8 mouse cellular contexts compared by ENCODE assay signal in the genomic region with DNA sequence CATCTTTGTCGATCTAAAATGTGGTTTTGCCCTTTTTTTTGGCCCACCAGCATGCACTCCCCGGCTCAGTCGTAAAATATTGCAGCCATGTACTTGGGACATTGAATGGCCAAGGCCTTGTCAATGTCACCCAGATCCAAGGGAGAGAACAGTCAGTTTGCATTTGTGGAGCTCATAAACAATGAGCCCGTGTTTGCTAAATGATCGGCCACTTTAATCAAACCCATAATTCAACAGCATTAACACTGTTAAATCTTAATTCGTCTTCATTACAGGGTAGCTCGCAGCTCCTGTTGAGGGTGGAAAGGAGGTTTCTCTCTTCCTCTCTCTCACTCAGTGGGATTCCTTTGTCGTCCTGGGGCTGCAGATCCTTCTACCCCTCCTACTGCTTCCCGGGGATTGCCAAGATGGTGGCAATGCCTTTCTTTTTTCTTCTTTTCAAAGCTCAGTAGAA.
DNase-seq lines count a peak whose midpoint lies in the region; ATAC-seq and TF ChIP-seq lines count a peak whose summit lies in the region.

No protein-coding gene starts in this region.

- no peak for TF ChIP-seq CTCF in gastrocnemius, adult 2 months (IDR thresholded peaks at IDR 0.05)
- no peak for TF ChIP-seq CTCF in E14TG2a.4 (conservative IDR thresholded peaks at IDR 0.05; ENCODE audit: low read length)
- TF ChIP-seq CTCF in liver, embryonic 14.5 days (IDR thresholded peaks at IDR 0.05; ENCODE audit: low read depth) = no peak
- no peak for TF ChIP-seq CTCF in thymus, adult 2 months (IDR thresholded peaks at IDR 0.05; ENCODE audit: borderline replicate concordance, control insufficient read depth, extremely low read depth, insufficient read depth, low read length, poor library complexity)

- no peak for TF ChIP-seq EP300 in liver, embryonic 14.5 days (IDR thresholded peaks at IDR 0.05; ENCODE audit: low read depth)

- no peak for ATAC-seq in liver, embryonic 14.5 days (ENCODE audit: insufficient read depth)

- intact Hi-C loops in gastrocnemius, adult 2 months (cut with DNase I) = loop anchor here (5.0 kb wide), 1 partner anchor 89 kb away; no protein-coding TSS in a partner anchor
- intact Hi-C loops in left cerebral cortex, postnatal 14 days (cut with DNase I) = no loop called here

- no peaks in the 10 kb centered on the region for H3K36me3 ChIP-seq in E14TG2a.4 (ENCODE audit: insufficient read depth, low read length)
- no peaks in the 10 kb centered on the region for H3K36me3 ChIP-seq in liver, embryonic 14.5 days (replicated peaks; ENCODE audit: control insufficient read depth, insufficient read depth, low read depth)
- H3K36me3 ChIP-seq in thymus, adult 2 months (ENCODE audit: control insufficient read depth, insufficient read depth, low read length) = no peaks in the 10 kb centered on the region

- peak overlapping the region; percentile 13; the same call in 1 of the 2 replicates for H3K4me2 ChIP-seq in liver, embryonic 14.5 days (ENCODE audit: low read depth)

- no peaks in the 10 kb centered on the region for H3K9me3 ChIP-seq in E14TG2a.4 (ENCODE audit: low read length)
- no peaks in the 10 kb centered on the region for H3K9me3 ChIP-seq in liver, embryonic 14.5 days (ENCODE audit: control insufficient read depth, low read length)

- WGBS in liver, embryonic 14.5 days (ENCODE audit: insufficient replicate concordance) = 24% methylated on average over 9 of the region's 9 CpGs
- 62% methylated on average over 9 of the region's 9 CpGs for WGBS in thymus, adult 2 months

- H3K27me3 ChIP-seq in E14TG2a.4 (ENCODE audit: insufficient read depth, low read length) = peaks cover 6% of the 10 kb centered on the region
- H3K27me3 ChIP-seq in liver, embryonic 14.5 days (ENCODE audit: control insufficient read depth, insufficient read depth, low read length) = no peaks in the 10 kb centered on the region
- H3K27me3 ChIP-seq in thymus, adult 2 months (ENCODE audit: control insufficient read depth, insufficient read depth, low read length) = no peaks in the 10 kb centered on the region

- H3K9ac ChIP-seq in liver, embryonic 14.5 days (replicated peaks) = no peak overlapping the region

- no peak for TF ChIP-seq POLR2A in thymus, adult 2 months (IDR thresholded peaks at IDR 0.05; ENCODE audit: control insufficient read depth, extremely low read depth, insufficient read depth, low read length, poor library complexity)

- H3K4me3 ChIP-seq in gastrocnemius, adult 2 months = peak overlapping the region; percentile 53
- peak overlapping the region; percentile 50 for H3K4me3 ChIP-seq in E14TG2a.4 (replicated peaks; ENCODE audit: low read length)
- no peak overlapping the region for H3K4me3 ChIP-seq in liver, embryonic 14.5 days (ENCODE audit: insufficient read depth in 1 of 2, low read depth in 2 of 2, low read length in 2 of 2)
- H3K4me3 ChIP-seq in thymus, adult 2 months (ENCODE audit: control insufficient read depth, insufficient read depth, low read length) = no peak overlapping the region

- H3K4me1 ChIP-seq in E14TG2a.4 (replicated peaks; ENCODE audit: low read depth, low read length) = peaks cover 11% of the 10 kb centered on the region
- peaks cover 0 to 8% of the 10 kb centered on the region in 2 experiments; a peak in 2 of 4 replicates for H3K4me1 ChIP-seq in liver, embryonic 14.5 days (replicated peaks; ENCODE audit: control insufficient read depth in 2 of 2, insufficient read depth in 2 of 2, low read length in 1 of 2)
- no peaks in the 10 kb centered on the region for H3K4me1 ChIP-seq in thymus, adult 2 months (replicated peaks; ENCODE audit: control insufficient read depth, insufficient read depth, low read length)

- H3K27ac ChIP-seq in gastrocnemius, adult 2 months = peak overlapping the region; percentile 92
- no peak overlapping the region for H3K27ac ChIP-seq in liver, embryonic 14.5 days
- H3K27ac ChIP-seq in thymus, adult 2 months (ENCODE audit: control insufficient read depth, insufficient read depth, low read length) = no peak overlapping the region

- DNase-seq in gastrocnemius, adult 2 months = no peak
- no peak for DNase-seq in gastrocnemius, adult 18-20 months (ENCODE audit: low spot score)
- DNase-seq in forelimb bud, embryonic 11.5 days (ENCODE audit: low read depth, low spot score) = peak; percentile 48
- DNase-seq in liver, embryonic 14.5 days (ENCODE audit: low read depth in 3 of 3, low spot score in 3 of 3) = no peak
- no peak for DNase-seq in thymus, adult 2 months
- no peak for DNase-seq in ovary, postnatal 10 days (ENCODE audit: low spot score)
- no peak for DNase-seq in left cerebral cortex, postnatal 14 days (ENCODE audit: low spot score in 2 of 2)

Comparison
In these comparisons a context has a peak if more than half of its experiments do, and no peak if none do; other contexts are left out.
1. H3K4me3 ChIP-seq: peak in gastrocnemius, adult 2 months (single experiment) and E14TG2a.4 (single experiment); none in liver, embryonic 14.5 days (0 of 2) and thymus, adult 2 months (single experiment).